Mouse (Mus musculus): ENCODE data around the gene Xpo6.

DNA sequence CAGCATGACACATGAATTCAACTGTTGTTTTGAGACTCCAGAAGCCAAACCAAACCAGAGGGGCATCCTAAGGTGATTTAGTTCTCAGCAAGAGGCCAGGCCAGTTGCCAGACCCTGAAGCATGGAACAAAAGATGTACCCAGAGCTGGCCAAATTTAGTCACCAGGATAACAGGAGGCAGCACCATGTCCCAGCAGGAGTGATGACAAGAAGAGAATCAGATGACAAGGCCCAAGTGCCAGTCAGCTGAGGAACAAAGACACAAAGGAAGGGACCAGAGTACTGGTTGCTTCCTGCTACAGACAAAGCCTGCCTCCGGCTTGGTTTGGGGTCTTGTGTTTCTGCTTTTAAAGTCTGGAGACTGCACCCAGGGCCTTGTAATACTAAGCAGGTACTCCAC lies 16.6 kb upstream of the Xpo6 start:
- TF ChIP-seq CTCF (IDR thresholded peaks at IDR 0.05; ENCODE audit: borderline replicate concordance, control insufficient read depth, extremely low read depth, insufficient read depth, low read length, poor library complexity) = no peak
- TF ChIP-seq POLR2A (IDR thresholded peaks at IDR 0.05; ENCODE audit: control insufficient read depth, extremely low read depth, insufficient read depth, low read length, poor library complexity) = no peak
